Mouse (Mus musculus) heart, adult 11 months (tissue): Measurements from ENCODE around the gene Flnc.
A peak's percentile ranks its signal among the peaks of the same experiment; 100 is the strongest.
"Not testable (repeated sequence)": the region's sequence is repeated elsewhere in the genome, so short reads cannot be mapped to it uniquely, and the experiment has no call there.

ENCODE experiments used
- DNase-seq: peaks from one replicate; pipeline ENCODE4 v3.0.0; 2022

The Flnc gene

DNA sequence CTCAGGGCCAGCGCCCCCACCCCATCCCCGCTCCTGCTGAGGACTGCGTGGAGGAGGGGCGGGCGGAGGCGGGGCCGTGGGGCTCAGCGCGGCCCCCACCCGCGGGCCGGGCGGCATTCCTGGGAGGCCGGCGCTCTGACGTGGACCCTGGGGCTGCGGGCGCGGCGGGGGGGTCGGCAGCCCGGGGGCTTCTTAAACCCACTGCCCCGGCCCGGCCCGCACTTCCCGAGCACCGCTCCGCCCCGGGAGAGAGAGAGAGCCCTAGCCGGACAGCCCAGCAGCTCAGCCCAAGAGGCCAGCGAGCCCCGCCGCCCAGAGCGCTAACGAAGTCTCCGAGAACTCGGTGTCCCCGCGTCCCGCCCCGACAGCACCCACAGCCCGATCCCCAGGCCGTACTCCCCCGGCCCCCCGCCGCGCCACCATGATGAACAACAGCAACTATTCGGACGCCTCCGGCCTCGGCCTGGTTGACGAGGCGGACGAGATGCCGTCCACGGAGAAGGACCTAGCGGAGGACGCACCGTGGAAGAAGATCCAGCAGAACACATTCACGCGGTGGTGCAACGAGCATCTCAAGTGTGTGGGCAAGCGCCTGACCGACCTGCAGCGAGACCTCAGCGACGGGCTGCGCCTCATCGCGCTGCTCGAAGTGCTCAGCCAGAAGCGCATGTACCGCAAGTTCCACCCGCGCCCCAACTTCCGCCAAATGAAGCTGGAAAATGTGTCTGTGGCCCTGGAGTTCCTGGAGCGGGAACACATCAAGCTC lies at the start of gene Flnc:
Gene Flnc (plus strand): TSS at position 219 of the 766 bp plus-strand sequence.
- DNase-seq: peak; percentile 97

DNA sequence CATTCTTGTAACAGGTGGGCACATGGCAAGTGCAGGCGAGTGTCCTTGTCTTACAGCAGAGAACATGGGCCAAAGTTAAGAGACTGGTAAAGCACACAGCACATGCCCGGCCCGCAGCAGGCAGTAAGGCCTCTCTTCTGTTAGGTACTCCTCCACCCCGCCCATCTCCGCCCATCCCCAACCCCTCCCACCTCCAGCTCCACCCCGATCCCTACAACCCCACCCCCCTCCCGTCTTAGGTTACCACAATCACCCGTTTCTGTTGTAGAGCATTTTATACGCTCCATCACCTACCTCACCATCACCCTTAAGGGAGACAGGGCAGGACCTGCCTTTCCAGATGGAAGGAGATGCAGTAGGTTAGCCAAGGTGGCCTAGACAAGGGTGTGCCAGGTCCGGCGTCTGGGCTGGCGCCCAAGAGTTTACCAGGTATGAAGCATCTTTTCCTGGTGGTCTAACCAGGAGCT lies 45.0 kb upstream of the Flnc start, which contains the start of gene Opn1sw:
Gene Opn1sw (minus strand): TSS at position 417 of the 467 bp plus-strand sequence.
- DNase-seq: peak; percentile 89

DNA sequence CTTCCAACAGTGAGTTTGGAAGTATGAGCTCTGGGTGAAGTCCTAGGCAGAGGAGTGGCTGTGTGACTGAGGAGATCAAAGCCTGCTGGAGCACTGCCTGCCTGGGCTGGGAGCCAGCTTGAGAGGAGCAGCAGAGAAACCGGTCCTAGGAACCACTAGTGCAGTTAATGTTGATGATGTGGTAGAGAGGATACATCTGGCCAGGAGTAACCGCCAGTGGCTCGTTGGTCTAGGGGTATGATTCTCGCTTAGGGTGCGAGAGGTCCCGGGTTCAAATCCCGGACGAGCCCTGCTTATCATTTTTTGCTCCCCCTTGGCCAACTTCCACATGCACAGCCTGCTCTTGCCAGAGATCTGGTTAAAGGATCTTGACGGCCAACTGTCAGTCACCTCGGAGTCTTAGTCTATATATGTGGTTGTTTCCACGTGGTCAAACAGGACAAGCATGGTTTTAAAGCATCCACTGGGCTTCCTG lies 44.4 kb upstream of the Flnc start:
- DNase-seq: peak; percentile 99

GRCm38 (mm10) chr6:29389425-29389824 lies 43.6 kb upstream of the Flnc start:
- no peak for DNase-seq

- DNase-seq: not testable (repeated sequence)
These were observed 42.6 kb upstream of the Flnc start for GRCm38 (mm10) chr6:29390500-29390899.

DNA sequence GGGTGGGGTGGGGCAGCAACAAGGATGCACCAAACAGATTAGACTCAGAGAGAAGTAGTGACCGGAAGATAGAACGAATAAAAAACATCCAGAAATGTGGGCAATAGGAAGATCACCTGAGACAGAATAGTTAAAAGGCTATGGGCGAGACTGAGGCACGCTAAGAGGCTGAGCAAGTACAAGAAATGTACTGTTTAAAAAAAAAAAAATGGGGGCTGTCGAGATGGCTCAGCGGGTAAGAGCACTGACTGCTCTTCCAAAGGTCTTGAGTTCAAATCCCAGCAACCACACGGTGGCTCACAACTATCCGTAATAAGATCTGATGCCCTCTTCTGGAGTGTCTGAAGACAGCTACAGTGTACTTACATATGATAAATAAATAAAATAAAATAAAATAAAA lies 41.8 kb upstream of the Flnc start:
- not testable (repeated sequence) for DNase-seq

- no peak for DNase-seq
These were observed 41.3 kb upstream of the Flnc start for GRCm38 (mm10) chr6:29391802-29392201.

GRCm38 (mm10) chr6:29394286-29394685 lies 38.8 kb upstream of the Flnc start:
- DNase-seq: no peak

- peak; percentile 98 for DNase-seq
These were observed 36.9 kb upstream of the Flnc start, which contains the start of gene Ccdc136 for GRCm38 (mm10) chr6:29395910-29396713. Ccdc136 (plus strand) TSS chr6:29396309.

DNA sequence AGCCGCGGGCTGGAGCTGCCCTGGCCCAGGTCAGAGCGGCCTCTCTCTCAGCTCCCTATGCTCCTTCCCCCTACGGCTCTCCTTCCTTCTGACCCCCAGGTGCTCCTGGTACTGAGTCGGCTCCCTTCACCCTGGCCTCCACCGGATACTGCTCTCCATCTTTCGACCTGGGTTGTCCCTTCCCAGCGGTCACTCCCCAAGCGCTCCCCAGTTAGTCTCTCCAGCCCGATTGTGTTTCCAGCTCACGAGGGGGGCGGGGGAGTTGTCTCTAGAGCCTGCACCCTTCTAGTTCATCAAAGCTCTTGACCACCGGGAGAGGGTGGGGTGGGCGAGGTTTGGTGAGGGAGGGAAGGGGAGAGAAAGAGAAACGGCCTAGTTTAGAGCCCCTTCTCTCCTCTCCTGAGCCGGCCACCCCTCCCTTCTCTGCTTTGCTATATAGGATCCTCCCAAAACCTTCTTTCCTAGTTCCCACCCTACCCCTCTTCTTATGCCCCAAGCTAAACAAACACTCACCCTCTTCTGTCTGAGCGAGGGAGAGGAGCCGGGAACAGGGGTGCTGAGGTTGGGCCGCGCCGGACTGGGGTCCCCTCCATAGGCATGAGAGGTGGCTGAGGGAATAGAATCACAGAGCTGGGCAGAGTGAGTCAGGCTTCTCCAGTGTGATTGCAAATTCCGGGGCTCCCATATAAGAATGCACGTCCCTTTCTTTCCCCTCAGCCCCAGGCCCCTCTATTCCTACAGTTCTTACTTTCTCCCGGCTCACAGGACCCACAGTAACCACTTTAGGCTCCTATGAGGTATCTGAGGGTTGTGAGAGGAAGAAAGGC lies 36.1 kb upstream of the Flnc start:
- DNase-seq: peak; percentile 91

DNA sequence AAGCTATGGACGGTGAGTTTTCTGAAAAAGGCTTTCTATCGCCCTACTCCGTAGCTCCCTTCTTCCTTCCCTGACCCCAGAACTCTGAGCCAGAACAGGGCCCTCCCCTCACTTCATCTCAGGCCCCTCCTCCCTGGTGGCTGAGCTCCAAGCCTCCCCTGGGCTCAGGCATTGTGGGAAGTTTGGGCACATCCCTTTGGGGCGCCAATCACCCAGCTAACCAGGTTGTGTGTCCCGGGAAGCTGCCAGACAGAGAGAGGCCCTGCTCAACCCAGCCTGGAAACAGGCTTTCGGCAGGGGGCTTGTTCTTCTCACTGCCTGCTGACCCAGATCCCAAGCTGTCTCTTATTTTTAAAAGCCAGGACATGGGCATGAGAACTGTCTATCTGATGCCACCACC lies 35.5 kb upstream of the Flnc start:
- no peak for DNase-seq

DNA sequence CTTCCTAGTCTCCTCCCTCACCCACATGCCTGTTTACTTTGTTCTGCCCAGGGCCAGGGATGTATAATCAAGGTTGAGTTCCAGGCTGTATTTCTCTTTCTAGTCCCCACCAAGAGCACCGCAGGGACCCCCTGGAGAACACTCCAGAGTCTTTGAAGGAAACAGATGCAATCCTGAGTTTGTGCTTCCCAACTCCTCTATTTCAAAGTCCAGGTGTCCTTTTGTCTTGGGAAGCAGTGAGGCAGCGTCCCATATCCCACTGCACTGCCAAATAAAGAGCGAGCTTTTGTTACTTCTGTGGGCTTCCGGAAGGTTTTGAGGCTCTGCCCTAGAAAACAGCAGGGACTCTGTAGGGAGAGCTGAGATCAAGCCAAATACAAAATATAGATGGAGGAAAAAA lies 33.2 kb upstream of the Flnc start:
- no peak for DNase-seq

GRCm38 (mm10) chr6:29402693-29403342 lies 30.2 kb upstream of the Flnc start:
- no peak for DNase-seq

GRCm38 (mm10) chr6:29406412-29406811 lies 26.6 kb upstream of the Flnc start:
- DNase-seq: no peak

GRCm38 (mm10) chr6:29415446-29415845 lies 17.6 kb upstream of the Flnc start:
- peak; percentile 88 for DNase-seq

DNA sequence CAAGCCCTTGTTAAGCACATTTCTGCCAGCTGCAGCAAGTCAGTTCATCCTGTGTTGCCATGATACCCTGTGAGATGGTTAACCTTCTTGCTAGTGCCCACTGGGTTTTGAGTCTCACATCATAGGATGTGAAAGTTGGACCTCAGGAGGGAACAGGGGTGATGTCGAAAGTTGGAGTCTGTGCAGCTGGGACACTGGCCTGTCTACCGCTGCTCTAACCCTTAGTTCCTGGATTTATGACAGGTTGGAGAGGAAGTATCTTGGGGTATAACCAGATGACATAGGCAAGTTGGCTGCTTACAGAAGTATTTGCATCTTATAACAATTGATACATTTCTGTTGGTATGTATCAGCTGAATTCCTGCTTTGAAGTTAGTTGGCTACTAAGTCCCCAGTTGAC lies 12.5 kb upstream of the Flnc start:
- no peak for DNase-seq

DNA sequence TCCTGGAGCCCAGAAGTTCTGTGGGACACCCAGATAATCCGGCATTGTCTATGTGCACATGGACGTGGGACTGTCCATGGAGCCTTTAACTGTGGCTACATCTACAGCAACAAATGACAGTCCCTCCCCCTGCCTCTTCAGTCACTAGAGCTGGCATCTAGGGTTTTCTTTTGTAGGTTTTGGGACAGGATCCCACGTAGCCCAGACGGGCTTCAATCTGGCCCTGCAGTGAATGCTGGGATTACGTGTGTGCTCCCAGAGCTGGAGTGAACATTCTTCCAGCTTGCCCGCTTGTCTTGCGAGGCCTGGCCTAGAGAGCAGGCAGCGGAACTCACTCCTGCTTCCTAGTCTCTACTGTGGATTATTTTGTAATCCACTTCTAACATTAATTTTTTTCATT lies 7.9 kb upstream of the Flnc start:
- no peak for DNase-seq

- DNase-seq: no peak
These were observed 6.7 kb upstream of the Flnc start for GRCm38 (mm10) chr6:29426331-29426730.

DNA sequence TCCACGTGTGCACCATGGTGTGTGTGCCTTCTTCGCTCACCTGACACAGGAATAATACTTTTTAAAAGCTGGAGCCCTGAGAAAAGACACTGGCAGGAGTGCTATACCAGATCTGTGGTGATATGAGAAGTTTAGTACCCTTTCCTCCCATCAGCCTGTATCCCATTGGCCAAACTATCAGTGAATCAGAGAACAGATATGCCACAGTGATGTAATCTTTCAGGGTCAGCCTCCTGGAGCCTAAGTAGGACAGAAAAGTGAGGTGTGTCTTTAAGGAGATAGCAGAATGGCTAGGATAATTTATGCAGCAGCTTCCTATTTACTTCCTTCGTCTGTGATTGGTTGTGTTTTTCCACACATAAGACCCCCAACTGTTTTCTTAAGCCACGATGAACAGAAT lies 4.9 kb upstream of the Flnc start:
- no peak for DNase-seq

DNA sequence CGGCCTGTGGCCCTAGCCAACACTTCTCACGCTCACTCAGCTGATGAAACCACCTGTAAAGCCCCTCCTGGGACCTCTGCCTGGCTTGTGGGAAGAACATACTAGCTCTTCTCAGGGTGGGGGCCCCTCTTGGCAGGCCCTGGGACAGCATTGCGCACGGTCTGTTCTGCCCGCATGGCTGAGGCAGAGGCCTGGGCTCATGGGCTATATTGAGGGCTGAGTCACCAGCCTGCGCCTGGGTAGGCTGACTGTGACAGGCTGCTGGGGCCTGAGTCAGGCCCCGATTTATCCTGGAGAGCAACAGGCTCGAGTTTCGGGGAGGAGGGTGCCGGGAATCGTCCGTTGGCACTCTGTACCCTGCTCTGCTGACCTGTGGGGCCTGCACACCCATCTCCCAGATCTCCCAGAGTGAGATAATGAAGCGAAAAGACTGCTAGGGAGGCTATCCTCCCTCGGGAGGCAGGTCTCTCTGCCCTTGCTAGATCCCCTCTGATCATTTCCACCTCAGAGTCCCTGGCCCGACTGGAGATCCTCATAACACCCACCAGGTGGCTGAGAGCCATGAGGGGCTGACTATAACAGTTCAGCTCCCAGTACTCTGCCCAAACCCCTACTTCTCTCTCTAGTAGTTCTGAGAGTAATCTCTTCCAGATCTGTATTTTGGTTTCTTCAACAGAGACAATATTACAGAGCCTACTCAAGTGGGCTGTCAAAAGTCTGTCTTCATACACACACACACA lies 2.2 kb upstream of the Flnc start:
- peak; percentile 91 for DNase-seq

DNA sequence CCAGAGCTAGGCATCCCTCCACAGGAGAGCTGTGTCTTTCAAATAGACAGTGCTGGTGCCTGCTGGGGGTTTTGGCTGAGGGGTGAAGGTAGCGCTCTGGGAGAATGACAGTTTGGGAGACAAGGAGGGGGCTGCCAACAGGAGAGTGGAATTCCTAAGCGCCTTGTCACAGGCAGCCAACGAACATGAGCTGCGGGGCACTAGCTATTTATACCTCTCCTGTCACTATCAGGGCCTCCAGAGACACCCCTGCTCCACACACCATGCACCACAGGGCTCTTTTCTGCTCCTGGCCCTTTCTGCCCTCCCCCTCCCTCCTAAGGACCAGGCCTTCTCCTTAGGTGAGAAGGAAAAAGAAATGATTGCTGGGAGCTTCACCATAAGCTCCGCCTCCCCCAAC lies 1.6 kb upstream of the Flnc start:
- peak; percentile 98 for DNase-seq

DNA sequence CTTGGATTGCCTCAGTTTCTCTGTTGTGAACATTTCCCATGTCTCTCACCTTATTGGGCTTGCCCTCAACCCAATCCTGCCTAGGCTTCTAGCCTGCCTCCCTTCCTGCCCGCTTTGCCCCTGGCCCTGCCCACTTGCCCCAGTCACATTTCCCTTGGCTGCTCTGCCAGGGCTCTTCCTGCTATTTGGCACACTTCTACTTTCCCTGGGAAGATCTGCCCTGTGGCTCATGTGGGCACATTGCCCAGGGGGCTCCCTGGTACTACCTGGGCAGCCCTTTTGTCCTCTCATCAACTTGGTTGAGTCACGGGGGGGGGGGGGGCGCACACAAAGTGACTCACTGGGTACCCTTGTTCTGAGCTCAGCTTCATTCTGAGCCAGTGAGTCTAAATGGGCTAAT lies 900 bp upstream of the Flnc start:
- peak; percentile 96 for DNase-seq
